In genomic region chr11:58167822-58168166, GRCm38 (mm10) we compare ENCODE assay signal across 8 mouse cellular contexts. TPM values are rescaled to one million over a fixed set of nuclear protein-coding genes. Genes with fewer than 3 reads are reported as not detected.
DNase-seq lines count a peak whose midpoint lies in the region; ATAC-seq and TF ChIP-seq lines count a peak whose summit lies in the region.

No protein-coding gene starts in this region.

- H3K27ac ChIP-seq in thymus, adult 2 months (ENCODE audit: control insufficient read depth, insufficient read depth, low read length) = no peak overlapping the region
- peak overlapping the region; percentile 81 for H3K27ac ChIP-seq in liver, embryonic 12.5 days

- no peak for DNase-seq in frontal cortex, postnatal 10 days (ENCODE audit: low spot score in 2 of 2)
- no peak for DNase-seq in thymus, adult 2 months
- no peak for DNase-seq in thymus, adult 18-20 months
- no peak for DNase-seq in right cerebral cortex, postnatal 10 days (ENCODE audit: low spot score in 2 of 2)
- no peak for DNase-seq in left cerebral cortex, adult 9 months (ENCODE audit: low spot score in 2 of 2)
- DNase-seq in yolk sac, embryonic 10.5 days (ENCODE audit: low spot score) = no peak

- no peak for TF ChIP-seq CTCF in thymus, adult 2 months (IDR thresholded peaks at IDR 0.05; ENCODE audit: borderline replicate concordance, control insufficient read depth, extremely low read depth, insufficient read depth, low read length, poor library complexity)

- peaks cover 20% of the 10 kb centered on the region for H3K36me3 ChIP-seq in thymus, adult 2 months (ENCODE audit: control insufficient read depth, insufficient read depth, low read length)
- peaks cover 42% of the 10 kb centered on the region for H3K36me3 ChIP-seq in liver, embryonic 12.5 days

- peaks cover 8% of the 10 kb centered on the region; the same call in 1 of the 2 replicates for H3K9me3 ChIP-seq in liver, embryonic 12.5 days (replicated peaks)

- no peaks in the 10 kb centered on the region for H3K27me3 ChIP-seq in thymus, adult 2 months (ENCODE audit: control insufficient read depth, insufficient read depth, low read length)
- H3K27me3 ChIP-seq in liver, embryonic 12.5 days (replicated peaks) = no peaks in the 10 kb centered on the region

- TF ChIP-seq POLR2A in thymus, adult 2 months (IDR thresholded peaks at IDR 0.05; ENCODE audit: control insufficient read depth, extremely low read depth, insufficient read depth, low read length, poor library complexity) = no peak

- H3K4me1 ChIP-seq in thymus, adult 2 months (replicated peaks; ENCODE audit: control insufficient read depth, insufficient read depth, low read length) = peaks cover 6% of the 10 kb centered on the region
- H3K4me1 ChIP-seq in liver, embryonic 12.5 days = peaks cover 46% of the 10 kb centered on the region

- peak; percentile 5; the same call in 1 of the 2 replicates for ATAC-seq in frontal cortex, adult (ENCODE audit: low TSS enrichment)
- ATAC-seq in liver, embryonic 12.5 days = no peak

- H3K4me3 ChIP-seq in thymus, adult 2 months (ENCODE audit: control insufficient read depth, insufficient read depth, low read length) = peak overlapping the region; percentile 94
- H3K4me3 ChIP-seq in liver, embryonic 12.5 days = peak overlapping the region; percentile 99

- peak overlapping the region; percentile 92 for H3K4me2 ChIP-seq in liver, embryonic 12.5 days

- peak overlapping the region; percentile 91 for H3K9ac ChIP-seq in liver, embryonic 12.5 days

- under 1% methylated on average over 8 of the region's 8 CpGs for WGBS in thymus, adult 2 months
- 1% methylated on average over 8 of the region's 8 CpGs for WGBS in liver, embryonic 12.5 days (ENCODE audit: insufficient replicate concordance)

RNA-seq across cellular contexts. Expression of gene Gemin5, which starts 0.5 kb away (rescaled TPM):
- 20.4 and 21.8 TPM in 2 replicates for polyA plus RNA-seq in thymus, adult 2 months (2012; rRNA removed)
- polyA plus RNA-seq in liver, embryonic 12.5 days (2016; fragmentation: Nextera tagmentation; extraction: Ambion mirVana) = 25.4 and 26.0 TPM in 2 replicates

RNA-seq across cellular contexts. Expression of gene Mrpl22, which starts 3.7 kb away (rescaled TPM):
- 41.3 and 42.0 TPM in 2 replicates for polyA plus RNA-seq in thymus, adult 2 months (2012; rRNA removed)
- polyA plus RNA-seq in liver, embryonic 12.5 days (2016; fragmentation: Nextera tagmentation; extraction: Ambion mirVana) = 129 and 137 TPM in 2 replicates

RNA-seq across cellular contexts. Expression of gene Igtp, which starts 31.6 kb away (rescaled TPM):
- 58.1 and 60.9 TPM in 2 replicates for polyA plus RNA-seq in thymus, adult 2 months (2012; rRNA removed)
- polyA plus RNA-seq in liver, embryonic 12.5 days (2016; fragmentation: Nextera tagmentation; extraction: Ambion mirVana) = 6.3 and 6.4 TPM in 2 replicates

RNA-seq across cellular contexts. Expression of gene Irgm2, which starts 31.6 kb away (rescaled TPM):
- polyA plus RNA-seq in thymus, adult 2 months (2012; rRNA removed) = 17.1 and 20.1 TPM in 2 replicates
- 2.9 and 3.0 TPM in 2 replicates for polyA plus RNA-seq in liver, embryonic 12.5 days (2016; fragmentation: Nextera tagmentation; extraction: Ambion mirVana)
